Comparison of ENCODE assay signal across 15 mouse cellular contexts in genomic region chr15:62112151-62112550, GRCm38 (mm10).
DNase-seq lines count a peak whose midpoint lies in the region; ATAC-seq and TF ChIP-seq lines count a peak whose summit lies in the region.
"Had no signal": no experiment of that assay in that cellular context is flagged by ENCODE, and none has a peak within 500 bp of the region (broad histone marks: within the 10 kb centered on the region; RNA-seq: fewer than 3 reads in every experiment).

No protein-coding gene starts in this region.

- no peaks in the 10 kb centered on the region for H3K9me3 ChIP-seq in neural tube, embryonic 15.5 days (replicated peaks)
- H3K9me3 ChIP-seq: embryonic facial prominence, embryonic 15.5 days; heart, embryonic 12.5 days; hindbrain, embryonic 12.5 days; stomach, embryonic 15.5 days had no signal

- TF ChIP-seq CTCF in layer of hippocampus, adult 2 months (conservative IDR thresholded peaks at IDR 0.05) = no peak

- no peaks in the 10 kb centered on the region for H3K36me3 ChIP-seq in neural tube, embryonic 15.5 days
- H3K36me3 ChIP-seq: embryonic facial prominence, embryonic 15.5 days; heart, embryonic 12.5 days; hindbrain, embryonic 12.5 days; stomach, embryonic 15.5 days had no signal

- no peaks in the 10 kb centered on the region for H3K27me3 ChIP-seq in neural tube, embryonic 15.5 days (replicated peaks)
- H3K27me3 ChIP-seq: embryonic facial prominence, embryonic 15.5 days; heart, embryonic 12.5 days; hindbrain, embryonic 12.5 days; stomach, embryonic 15.5 days had no signal

- H3K4me3 ChIP-seq in layer of hippocampus, adult 2 months = no peak overlapping the region
- no peak overlapping the region for H3K4me3 ChIP-seq in neural tube, embryonic 15.5 days (replicated peaks)
- H3K4me3 ChIP-seq: embryonic facial prominence, embryonic 15.5 days; heart, embryonic 12.5 days; hindbrain, embryonic 12.5 days; stomach, embryonic 15.5 days had no signal

- WGBS in neural tube, embryonic 15.5 days = 56% methylated on average over 2 of the region's 2 CpGs

- H3K9ac ChIP-seq in neural tube, embryonic 15.5 days (replicated peaks) = no peak overlapping the region
- H3K9ac ChIP-seq: embryonic facial prominence, embryonic 15.5 days; heart, embryonic 12.5 days; hindbrain, embryonic 12.5 days; liver, postnatal 0 days; stomach, embryonic 15.5 days had no signal

- DNase-seq in layer of hippocampus, adult 2 months (ENCODE audit: low spot score in 2 of 2) = peak; percentile 49 to 52
- no peak for DNase-seq in layer of hippocampus, adult 9-10 months (ENCODE audit: low spot score)
- DNase-seq in adipocyte (ENCODE audit: low spot score) = peak; percentile 64
- peak; percentile 68 for DNase-seq in layer of hippocampus, adult 9-11 months
- peak; percentile 24 for DNase-seq in right cerebral cortex, postnatal 25 days
- DNase-seq in heart, adult 11 months = no peak
- DNase-seq: cerebellum, postnatal 14 days; liver, postnatal 0 days; thymus, postnatal 4 days had no signal

- peaks cover 7% of the 10 kb centered on the region; the same call in 1 of the 2 replicates for H3K4me1 ChIP-seq in neural tube, embryonic 15.5 days

- no peak overlapping the region for H3K4me2 ChIP-seq in neural tube, embryonic 15.5 days
- H3K4me2 ChIP-seq: embryonic facial prominence, embryonic 15.5 days; heart, embryonic 12.5 days; hindbrain, embryonic 12.5 days; stomach, embryonic 15.5 days had no signal

- H3K27ac ChIP-seq in layer of hippocampus, adult 2 months = no peak overlapping the region
- H3K27ac ChIP-seq in neural tube, embryonic 15.5 days (replicated peaks) = no peak overlapping the region
- H3K27ac ChIP-seq: embryonic facial prominence, embryonic 15.5 days; hindbrain, embryonic 12.5 days; stomach, embryonic 15.5 days had no signal

- ATAC-seq in neural tube, embryonic 15.5 days (ENCODE audit: low FRiP score) = no peak
- ATAC-seq: intestine, postnatal 0 days; liver, postnatal 0 days had no signal

Comparison
In these comparisons a context has a peak if more than half of its experiments do, and no peak if none do; other contexts are left out.
1. DNase-seq: peak in layer of hippocampus, adult 2 months (2 of 2), adipocyte (single experiment), layer of hippocampus, adult 9-11 months (single experiment) and right cerebral cortex, postnatal 25 days (single experiment); none in layer of hippocampus, adult 9-10 months (single experiment) and heart, adult 11 months (single experiment).